Mouse (Mus musculus) heart, adult 2 months (tissue): ENCODE data around the gene Troap.

Experiments
- CTCF ChIP-seq: fragments of 200-600 bp; IDR thresholded peaks from 2 replicates; pipeline ENCODE4 v1.8.1; 2022; ENCODE audit warnings: antibody characterized with exemption, mild to moderate bottlenecking, moderate library complexity
- EP300 ChIP-seq: fragments of 200-500 bp; IDR thresholded peaks from 2 replicates; pipeline ENCODE4 v1.6.1; 2011; ENCODE audit warnings: low read depth, low read length, control low read depth; ENCODE audit not compliant: insufficient read depth
- POLR2A ChIP-seq: fragments of 200-500 bp; IDR thresholded peaks from 2 replicates; pipeline ENCODE4 v1.6.1; 2011; ENCODE audit warnings: mild to moderate bottlenecking, low read depth, low read length, control low read depth; ENCODE audit not compliant: insufficient read depth

- TF ChIP-seq CTCF (peak; percentile 57), POLR2A (no peak), EP300 (no peak)
These were observed 19.2 kb downstream of the Troap start for GRCm38 (mm10) chr15:99093291-99094258.
